Mouse (Mus musculus) intestine, embryonic 14.5 days (tissue): Measurements from ENCODE around the gene Bcl9l. TPM values are rescaled to one million over a fixed set of nuclear protein-coding genes. Genes with fewer than 3 reads are reported as not detected.

Experiments used
- ATAC-seq: fragments of 200-750 bp; cut with Nextera tagmentation; replicated peaks from 2 replicates; pipeline ENCODE4 v1.8.0; 2017; ENCODE audit warnings: low read depth, moderate number of reproducible peaks, moderate TSS enrichment, moderate library complexity; ENCODE audit not compliant: low FRiP score, low TSS enrichment
- DNase-seq: peaks from one replicate; pipeline ENCODE4 v3.0.0-alpha.2; 2018; ENCODE audit warnings: low spot score
- H3K27ac ChIP-seq: fragments of 300-500 bp; sonication (generic); 2 replicates; pipeline ENCODE4 v1.5.1; 2014; ENCODE audit warnings: low read depth, mild to moderate bottlenecking, control low read depth
- H3K27me3 ChIP-seq: fragments of 300-500 bp; sonication (generic); replicated peaks from 2 replicates; pipeline ENCODE4 v1.6.1; 2014; ENCODE audit warnings: low read length, control low read depth; ENCODE audit not compliant: control insufficient read depth, insufficient read depth
- H3K36me3 ChIP-seq: fragments of 300-500 bp; sonication (generic); 2 replicates; pipeline ENCODE4 v1.6.1; 2014; ENCODE audit warnings: low read length, control low read depth; ENCODE audit not compliant: control insufficient read depth, insufficient read depth
- H3K4me1 ChIP-seq: fragments of 300-500 bp; sonication (generic); replicated peaks from 2 replicates; pipeline ENCODE4 v1.6.1; 2014; ENCODE audit warnings: low read length, control low read depth, mixed read lengths; ENCODE audit not compliant: control insufficient read depth, insufficient read depth
- H3K4me2 ChIP-seq: fragments of 300-500 bp; sonication (generic); 2 replicates; pipeline ENCODE4 v1.6.1; 2014; ENCODE audit warnings: low read length
- H3K4me3 ChIP-seq: fragments of 300-500 bp; sonication (generic); 2 replicates; pipeline ENCODE4 v1.5.1; 2014; ENCODE audit warnings: low read depth, low read length, control low read depth, mixed read lengths
- H3K9ac ChIP-seq: fragments of 300-500 bp; sonication (generic); 2 replicates; pipeline ENCODE4 v1.6.1; 2014; ENCODE audit warnings: mild to moderate bottlenecking, low read length
- H3K9me3 ChIP-seq: fragments of 300-500 bp; sonication (generic); 2 replicates; pipeline ENCODE4 v1.6.1; 2016; ENCODE audit warnings: low read length, control low read depth; ENCODE audit not compliant: control insufficient read depth
- WGBS: fragments of 180-500 bp; shearing (Covaris S2); extraction: QIAGEN DNeasy Blood & Tissue Kit; methylation state at CpG from one replicate; pipeline ENCODE4 v1.1.7; 2014; 5-methylcytosine and 5-hydroxymethylcytosine counted together
- polyA plus RNA-seq: library from polyadenylated mRNA; unstranded; fragments of >200 nt; fragmentation: Nextera tagmentation; extraction: Ambion mirVana; gene quantifications from 2 replicates; pipeline ENCODE4 v1.2.1, GENCODE M21; 2014

Bcl9l gene
- polyA plus RNA-seq, 1 experiment from 2014 or later = 10.2 TPM

DNA sequence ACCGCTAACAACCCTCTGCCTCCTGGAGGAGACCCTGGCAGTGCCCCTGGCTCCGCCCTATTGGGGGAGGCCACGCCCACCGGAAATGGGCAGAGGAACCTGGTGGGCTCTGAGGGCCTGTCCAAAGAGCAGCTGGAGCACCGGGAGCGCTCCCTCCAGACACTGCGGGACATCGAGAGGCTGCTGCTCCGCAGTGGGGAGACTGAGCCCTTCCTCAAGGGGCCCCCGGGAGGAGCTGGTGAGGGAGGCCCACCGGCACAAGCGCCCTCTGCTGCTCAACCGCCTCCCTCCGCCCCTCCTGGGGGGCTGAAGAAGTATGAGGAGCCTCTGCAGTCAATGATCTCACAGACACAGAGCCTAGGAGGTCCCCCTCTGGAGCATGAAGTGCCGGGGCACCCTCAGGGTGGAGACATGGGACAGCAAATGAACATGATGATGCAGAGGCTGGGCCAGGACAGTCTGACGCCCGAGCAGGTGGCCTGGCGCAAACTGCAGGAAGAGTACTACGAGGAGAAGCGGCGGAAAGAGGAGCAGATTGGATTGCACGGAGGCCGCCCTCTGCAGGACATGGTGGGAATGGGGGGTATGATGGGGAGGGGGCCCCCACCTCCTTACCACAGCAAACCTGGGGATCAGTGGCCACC lies 23.3 kb downstream of the Bcl9l start:
- Histone ChIP-seq H3K27ac (no peak overlapping the region), H3K9me3 (no peaks in the 10 kb centered on the region), H3K36me3 (peaks cover 65% of the 10 kb centered on the region), H3K4me3 (no peak overlapping the region), H3K9ac (no peak overlapping the region), H3K4me1 (peaks cover 31% of the 10 kb centered on the region), H3K4me2 (no peak overlapping the region), H3K27me3 (no peaks in the 10 kb centered on the region)
- 57% methylated on average over 21 of the region's 23 CpGs for WGBS
- ATAC-seq (no peak), DNase-seq (peak; percentile 52)

DNA sequence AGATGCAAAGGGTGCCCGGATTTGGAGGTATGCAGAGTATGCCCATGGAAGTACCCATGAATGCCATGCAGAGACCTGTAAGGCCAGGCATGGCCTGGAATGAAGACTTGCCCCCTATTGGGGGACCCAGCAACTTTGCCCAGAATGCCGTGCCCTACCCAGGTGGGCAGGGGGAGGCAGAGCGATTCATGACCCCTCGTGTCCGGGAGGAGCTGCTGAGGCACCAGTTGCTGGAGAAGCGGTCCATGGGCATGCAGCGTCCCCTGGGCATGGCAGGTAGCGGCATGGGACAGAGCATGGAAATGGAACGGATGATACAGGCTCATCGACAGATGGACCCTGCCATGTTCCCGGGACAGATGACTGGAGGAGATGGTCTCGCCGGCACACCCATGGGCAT lies 23.9 kb downstream of the Bcl9l start:
- 90% methylated on average over 13 of the region's 13 CpGs for WGBS

DNA sequence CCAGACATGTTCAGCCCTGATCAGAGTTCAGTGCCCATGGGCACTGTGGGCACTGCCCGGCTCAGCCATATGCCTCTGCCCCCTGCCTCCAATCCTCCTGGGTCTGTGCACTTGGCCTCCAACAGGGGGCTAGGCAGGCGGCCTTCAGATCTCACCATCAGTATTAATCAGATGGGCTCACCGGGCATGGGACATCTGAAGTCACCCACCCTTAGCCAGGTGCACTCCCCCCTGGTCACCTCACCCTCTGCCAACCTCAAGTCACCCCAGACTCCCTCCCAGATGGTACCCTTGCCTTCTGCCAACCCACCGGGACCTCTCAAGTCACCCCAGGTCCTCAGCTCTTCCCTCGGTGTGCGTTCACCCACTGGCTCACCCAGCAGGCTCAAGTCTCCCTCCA lies 24.7 kb downstream of the Bcl9l start:
- ATAC-seq (no peak), DNase-seq (no peak)
- H3K9ac ChIP-seq = no peak overlapping the region
- no peak overlapping the region for H3K4me2 ChIP-seq
- no peaks in the 10 kb centered on the region for H3K9me3 ChIP-seq
- 92% methylated on average over 6 of the region's 6 CpGs for whole genome bisulfite sequencing
- no peak overlapping the region for H3K4me3 ChIP-seq
- no peaks in the 10 kb centered on the region for H3K27me3 ChIP-seq
- H3K36me3 ChIP-seq = peaks cover 58% of the 10 kb centered on the region
- peaks cover 24% of the 10 kb centered on the region for H3K4me1 ChIP-seq
- no peak overlapping the region for H3K27ac ChIP-seq

More for the DNA sequence above, 23.9 kb downstream of the Bcl9l start:
- Histone ChIP-seq H3K27me3 (no peaks in the 10 kb centered on the region), H3K4me1 (peaks cover 26% of the 10 kb centered on the region), H3K9me3 (no peaks in the 10 kb centered on the region), H3K4me3 (no peak overlapping the region), H3K4me2 (no peak overlapping the region), H3K36me3 (peaks cover 60% of the 10 kb centered on the region), H3K9ac (no peak overlapping the region), H3K27ac (no peak overlapping the region)
- DNase-seq (peak; percentile 47), ATAC-seq (no peak)

DNA sequence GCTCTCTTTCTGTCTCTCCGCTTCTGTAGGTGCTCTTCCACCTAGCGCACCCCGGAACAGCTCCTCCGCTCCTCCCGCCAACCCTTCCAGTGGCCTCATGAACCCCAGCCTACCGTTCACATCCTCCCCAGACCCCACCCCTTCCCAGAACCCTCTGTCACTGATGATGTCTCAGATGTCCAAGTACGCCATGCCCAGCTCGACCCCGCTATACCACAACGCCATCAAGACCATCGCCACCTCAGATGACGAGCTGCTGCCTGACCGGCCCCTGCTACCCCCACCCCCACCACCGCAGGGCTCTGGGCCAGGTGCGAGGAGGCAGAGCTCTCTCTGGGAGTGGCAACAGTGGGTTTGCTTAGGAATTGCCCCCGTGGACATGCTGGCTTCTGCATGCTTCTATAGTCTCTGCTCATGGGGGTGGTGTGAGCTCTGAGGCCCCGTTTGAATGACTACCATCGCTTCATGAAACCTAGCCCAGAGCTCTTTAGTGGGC lies 25.5 kb downstream of the Bcl9l start:
- ATAC-seq (no peak), DNase-seq (no peak)
- no peaks in the 10 kb centered on the region for H3K9me3 ChIP-seq
- H3K4me2 ChIP-seq = no peak overlapping the region
- H3K4me3 ChIP-seq = no peak overlapping the region
- peaks cover 24% of the 10 kb centered on the region for H3K4me1 ChIP-seq
- H3K27ac ChIP-seq = no peak overlapping the region
- no peak overlapping the region for H3K9ac ChIP-seq
- H3K36me3 ChIP-seq = peaks cover 50% of the 10 kb centered on the region
- H3K27me3 ChIP-seq = no peaks in the 10 kb centered on the region
- WGBS = 84% methylated on average over 14 of the region's 18 CpGs

DNA sequence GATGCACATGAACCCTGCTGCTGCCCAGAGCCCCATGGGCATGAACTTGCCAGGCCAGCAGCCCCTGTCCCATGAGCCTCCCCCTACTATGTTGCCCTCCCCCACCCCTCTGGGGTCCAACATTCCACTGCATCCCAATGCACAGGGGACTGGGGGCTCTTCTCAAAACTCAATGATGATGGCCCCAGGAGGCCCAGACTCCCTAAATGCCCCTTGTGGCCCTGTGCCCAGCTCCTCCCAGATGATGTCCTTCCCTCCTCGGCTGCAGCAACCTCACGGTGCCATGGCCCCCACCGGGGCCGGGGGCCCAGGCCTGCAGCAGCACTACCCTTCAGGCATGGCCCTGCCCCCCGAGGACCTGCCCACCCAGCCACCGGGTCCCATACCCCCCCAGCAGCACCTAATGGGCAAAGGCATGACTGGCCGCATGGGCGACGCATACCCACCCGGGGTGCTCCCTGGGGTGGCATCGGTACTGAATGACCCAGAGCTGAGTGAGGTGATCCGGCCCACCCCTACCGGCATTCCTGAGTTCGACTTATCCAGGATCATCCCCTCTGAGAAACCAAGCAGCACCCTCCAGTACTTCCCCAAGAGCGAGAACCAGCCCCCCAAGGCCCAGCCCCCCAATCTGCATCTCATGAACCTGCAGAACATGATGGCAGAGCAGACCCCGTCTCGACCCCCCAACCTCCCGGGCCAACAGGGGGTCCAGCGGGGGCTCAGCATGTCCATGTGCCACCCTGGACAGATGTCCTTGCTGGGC lies 26.3 kb downstream of the Bcl9l start:
- Histone ChIP-seq H3K4me1 (peaks cover 24% of the 10 kb centered on the region), H3K27ac (no peak overlapping the region), H3K4me3 (no peak overlapping the region), H3K9ac (no peak overlapping the region), H3K36me3 (peaks cover 45% of the 10 kb centered on the region), H3K9me3 (no peaks in the 10 kb centered on the region), H3K27me3 (no peaks in the 10 kb centered on the region), H3K4me2 (peak overlapping the region; percentile 47; the same call in 1 of the 2 replicates)
- WGBS = 83% methylated on average over 19 of the region's 19 CpGs
- peak; percentile 9; the same call in 1 of the 2 replicates for ATAC-seq
- no peak for DNase-seq

DNA sequence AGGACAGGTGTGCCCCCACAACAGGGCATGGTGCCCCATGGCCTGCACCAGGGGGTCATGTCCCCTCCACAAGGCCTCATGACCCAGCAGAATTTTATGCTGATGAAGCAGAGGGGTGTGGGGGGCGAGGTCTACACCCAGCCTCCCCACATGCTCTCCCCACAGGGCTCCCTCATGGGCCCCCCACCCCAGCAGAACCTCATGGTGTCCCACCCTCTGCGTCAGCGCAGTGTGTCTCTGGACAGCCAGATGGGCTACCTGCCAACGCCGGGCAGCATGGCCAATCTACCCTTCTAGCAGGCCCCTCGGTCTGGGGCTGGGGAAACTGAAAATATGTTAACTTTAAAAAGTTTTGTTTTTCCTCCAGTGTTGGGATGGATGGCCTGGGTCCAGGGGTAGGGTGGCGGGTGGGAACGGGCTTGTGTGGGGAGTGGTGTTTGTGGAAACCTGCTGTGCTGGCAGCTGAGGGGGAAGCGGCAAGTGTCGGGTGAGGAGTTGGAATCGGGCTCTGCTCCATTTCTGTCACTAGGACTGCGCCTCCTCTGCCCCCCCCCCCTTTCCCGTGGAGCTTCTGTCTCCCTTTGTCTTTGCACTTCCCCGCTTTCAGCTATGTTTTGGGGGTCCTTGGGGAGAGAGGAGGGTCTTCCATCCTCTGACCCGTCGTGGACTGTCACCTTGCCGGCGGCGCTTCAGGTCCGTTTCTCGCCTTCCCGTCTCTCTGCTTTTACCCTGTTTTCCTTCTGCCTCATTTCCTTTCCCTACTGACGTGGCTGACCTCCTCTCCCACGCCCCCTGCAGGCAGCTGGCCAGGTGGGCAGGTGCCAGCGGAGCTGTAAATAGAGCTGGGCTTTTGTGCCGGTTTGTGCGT lies 27.1 kb downstream of the Bcl9l start:
- H3K9ac ChIP-seq = peak overlapping the region; percentile 17; the same call in 1 of the 2 replicates
- no peak overlapping the region; the same call in 1 of the 2 replicates for H3K27ac ChIP-seq
- peak; percentile 90 for DNase-seq

DNA sequence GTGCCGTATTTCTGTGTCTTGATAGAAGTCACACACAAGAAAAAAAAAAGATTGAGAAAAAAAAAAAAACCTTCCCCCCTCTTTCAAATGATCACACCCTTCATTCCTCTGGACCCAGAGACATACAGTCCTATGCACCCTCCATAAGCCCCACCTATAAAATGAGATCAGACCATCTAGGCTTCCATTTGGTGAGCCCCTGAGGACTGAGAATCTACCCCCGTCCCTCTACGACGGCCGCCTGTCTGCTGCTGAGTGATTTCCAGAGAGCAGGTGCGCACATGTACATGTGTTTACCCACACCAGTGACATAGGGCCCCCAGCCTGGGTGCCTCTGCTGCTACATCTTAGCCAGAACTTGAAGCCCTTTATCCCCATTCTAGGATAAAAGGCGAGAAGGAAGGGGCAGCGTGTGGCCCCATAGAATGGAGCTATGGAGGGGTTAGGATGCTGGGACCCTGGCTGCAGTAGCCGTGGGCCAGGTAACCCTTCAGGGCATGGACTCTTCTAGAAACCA lies 27.8 kb downstream of the Bcl9l start:
- DNase-seq = no peak
- 35% methylated on average over 9 of the region's 9 CpGs for WGBS
- Histone ChIP-seq H3K36me3 (peaks cover 39% of the 10 kb centered on the region), H3K4me3 (0 out of 2 replicates have a peak overlapping the region, but pooled peaks have one; percentile 20), H3K27ac (no peak overlapping the region), H3K9me3 (no peaks in the 10 kb centered on the region), H3K27me3 (no peaks in the 10 kb centered on the region), H3K9ac (no peak overlapping the region), H3K4me1 (peaks cover 20% of the 10 kb centered on the region), H3K4me2 (peak overlapping the region; percentile 47)
- no peak for ATAC-seq

More for the DNA sequence above, 27.1 kb downstream of the Bcl9l start:
- peaks cover 23% of the 10 kb centered on the region for H3K4me1 ChIP-seq
- H3K27me3 ChIP-seq = no peaks in the 10 kb centered on the region
- peaks cover 45% of the 10 kb centered on the region for H3K36me3 ChIP-seq
- 10% methylated on average over 26 of the region's 27 CpGs for WGBS
- H3K9me3 ChIP-seq = no peaks in the 10 kb centered on the region
- peak overlapping the region; percentile 47 for H3K4me2 ChIP-seq
- ATAC-seq = peak; percentile 26; the same call in 1 of the 2 replicates
- peak overlapping the region; percentile 20; the same call in 1 of the 2 replicates for H3K4me3 ChIP-seq
